1 mouse cellular context compared by ENCODE assay signal in the genomic region with DNA sequence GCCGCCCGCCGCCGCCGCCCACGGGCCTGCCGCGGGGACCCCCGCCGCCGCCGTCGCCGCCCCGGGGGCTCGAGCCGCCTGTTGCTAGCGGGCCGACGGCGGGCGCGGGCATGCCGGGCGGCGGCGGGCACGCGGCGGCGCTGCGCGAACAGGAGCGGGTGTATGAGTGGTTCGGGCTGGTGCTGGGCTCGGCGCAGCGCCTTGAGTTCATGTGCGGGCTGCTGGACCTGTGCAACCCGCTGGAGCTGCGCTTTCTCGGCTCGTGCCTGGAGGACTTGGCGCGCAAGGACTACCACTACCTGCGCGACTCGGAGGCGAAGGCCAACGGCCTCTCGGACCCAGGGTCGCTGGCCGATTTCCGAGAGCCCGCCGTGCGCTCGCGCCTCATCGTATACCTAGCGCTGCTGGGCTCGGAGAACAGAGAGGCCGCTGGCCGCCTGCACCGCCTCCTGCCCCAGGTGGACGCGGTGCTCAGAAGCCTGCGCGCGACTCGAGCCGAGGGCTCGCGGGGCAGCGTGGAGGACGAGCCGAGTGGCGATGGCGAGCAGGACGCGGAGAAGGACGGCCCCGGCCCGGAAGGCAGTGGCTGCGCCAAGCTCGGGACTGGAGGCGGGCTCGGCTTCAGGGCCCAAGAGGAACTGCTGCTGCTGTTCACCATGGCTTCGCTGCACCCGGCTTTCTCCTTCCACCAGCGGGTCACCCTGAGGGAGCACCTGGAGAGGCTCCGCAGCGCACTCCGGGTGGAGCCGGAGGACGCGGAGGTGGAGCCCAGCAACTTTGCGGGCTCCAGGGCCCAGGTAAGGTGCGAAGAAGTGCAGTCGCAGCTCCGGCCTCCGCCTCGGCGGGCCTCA.
TF ChIP-seq lines count a peak whose summit lies in the region.

No protein-coding gene starts in this region.

TF ChIP-seq in MEL, 35 proteins besides CTCF, POLR2A, EP300 and RAD21 (continued from another document):
- peak; percentile 5; the same call in 1 of the 2 replicates for TF ChIP-seq ETS1 (IDR thresholded peaks at IDR 0.05; ENCODE audit: low read depth, low read length)
- TF ChIP-seq ELF1 (IDR thresholded peaks at IDR 0.05; ENCODE audit: low read depth, low read length): no peak
- TF ChIP-seq ZMIZ1 (IDR thresholded peaks at IDR 0.05; ENCODE audit: low read depth, low read length): no peak
- TF ChIP-seq USF1 (IDR thresholded peaks at IDR 0.05; ENCODE audit: low read depth, low read length): no peak
- no peak for TF ChIP-seq JUND (IDR thresholded peaks at IDR 0.05; ENCODE audit: low read depth, low read length)
- TF ChIP-seq BHLHE40 (IDR thresholded peaks at IDR 0.05; ENCODE audit: borderline replicate concordance, low read depth, low read length): no peak
- TF ChIP-seq KAT2A (conservative IDR thresholded peaks at IDR 0.05; ENCODE audit: low read depth, low read length): no peak
- TF ChIP-seq MAFK (IDR thresholded peaks at IDR 0.05; ENCODE audit: borderline replicate concordance, low read depth, low read length): no peak
- no peak for TF ChIP-seq TCF12 (IDR thresholded peaks at IDR 0.05; ENCODE audit: low read depth, low read length)
- no peak for TF ChIP-seq TAL1 (IDR thresholded peaks at IDR 0.05; ENCODE audit: low read length)
- no peak for TF ChIP-seq MEF2A (IDR thresholded peaks at IDR 0.05; ENCODE audit: extremely low read depth, insufficient replicate concordance, low read depth, low read length, poor library complexity, severe bottlenecking)
- peak; percentile 20; the same call in 1 of the 2 replicates for TF ChIP-seq E2F4 (IDR thresholded peaks at IDR 0.05; ENCODE audit: borderline replicate concordance, low read depth, low read length)
- no peak for TF ChIP-seq GATA1 (IDR thresholded peaks at IDR 0.05; ENCODE audit: low read depth, low read length)
- TF ChIP-seq POLR2AphosphoS2 (IDR thresholded peaks at IDR 0.05; ENCODE audit: low read length): no peak
- no peak for TF ChIP-seq ZKSCAN1 (IDR thresholded peaks at IDR 0.05; ENCODE audit: low read depth, low read length)
- peak; percentile 33; the same call in 1 of the 2 replicates for TF ChIP-seq NELFE (IDR thresholded peaks at IDR 0.05; ENCODE audit: low read depth, low read length)
- no peak for TF ChIP-seq TBP (IDR thresholded peaks at IDR 0.05; ENCODE audit: low read depth, low read length)
- TF ChIP-seq MYC (IDR thresholded peaks at IDR 0.05; ENCODE audit: low read depth, low read length): no peak
- no peak for TF ChIP-seq CHD1 (IDR thresholded peaks at IDR 0.05; ENCODE audit: low read depth, low read length)
- TF ChIP-seq POLR2AphosphoS5 (IDR thresholded peaks at IDR 0.05; ENCODE audit: borderline replicate concordance, low read depth, low read length): no peak
